Mouse (Mus musculus) liver, postnatal 0 days (tissue): ENCODE measurements around the gene Myt1l.

Experiments
- CTCF ChIP-seq: sonication (generic); IDR thresholded peaks from 2 replicates; pipeline ENCODE4 v1.5.1; 2016; ENCODE audit warnings: antibody characterized with exemption, low read depth
- EP300 ChIP-seq: IDR thresholded peaks from 2 replicates; pipeline ENCODE4 v1.6.1; 2016; ENCODE audit warnings: antibody characterized with exemption, low read depth, mild to moderate bottlenecking

GRCm38 (mm10) chr12:29675594-29676362, 147.6 kb downstream of the Myt1l start:
- TF ChIP-seq CTCF (peak; percentile 57), EP300 (no peak)
